Mouse (Mus musculus) spleen, adult 18-20 months (tissue): ENCODE data around the gene Ddr1.
A peak's percentile ranks its signal among the peaks of the same experiment; 100 is the strongest.
"Not testable (repeated sequence)": the region's sequence is repeated elsewhere in the genome, so short reads cannot be mapped to it uniquely, and the experiment has no call there.

ENCODE experiments used
- DNase-seq, 2 experiments: peaks; one replicate each; pipeline ENCODE4 v3.0.0; 2022; ENCODE audit warnings: mixed read lengths in 2 of 2

The Ddr1 gene

DNA sequence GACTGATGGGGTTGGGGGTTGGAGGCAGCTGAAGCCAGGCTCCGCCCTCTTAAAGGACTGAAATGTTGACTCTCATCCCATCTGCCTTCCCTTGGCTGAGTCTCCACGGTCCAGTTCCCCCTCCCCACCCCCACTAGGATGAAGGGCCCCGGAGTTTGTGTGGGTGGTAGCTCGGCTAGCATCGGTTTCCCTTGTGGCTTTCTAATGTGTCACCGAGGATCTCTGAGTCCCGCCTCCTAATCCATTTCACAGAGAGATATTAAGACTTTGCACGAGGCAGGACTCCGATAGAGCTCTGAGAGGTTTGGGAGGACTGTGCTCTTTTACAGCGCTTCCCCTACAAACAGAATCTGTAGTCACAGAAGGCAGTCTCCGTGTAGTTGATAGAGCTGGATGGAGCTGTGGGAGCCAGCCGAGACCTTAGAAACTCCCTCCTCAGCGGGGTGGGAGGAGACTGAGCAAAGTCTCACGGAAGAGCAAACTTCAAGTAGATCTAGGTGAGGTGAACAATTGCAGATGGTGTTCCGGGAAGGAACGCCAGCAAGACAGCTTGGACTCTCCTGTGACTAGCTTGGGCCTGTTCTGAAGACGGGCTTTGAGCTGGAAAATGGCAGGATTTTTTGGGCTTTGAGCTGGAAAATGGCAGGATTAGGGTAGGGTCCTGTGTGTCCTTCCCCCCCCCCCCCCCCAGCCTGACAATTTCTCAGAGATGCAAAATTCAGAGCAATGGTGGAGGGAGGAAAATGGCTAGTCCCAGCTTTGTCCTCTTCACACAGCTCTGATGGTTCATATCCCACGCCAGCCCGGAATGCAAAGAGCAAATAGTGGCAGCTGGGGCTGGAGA, at the start of gene Ddr1:
TSS of gene Ddr1 (minus strand) at position 1 of the 844 bp plus-strand sequence.
- peak in 1 of 2 experiments; percentile 17 for DNase-seq

DNA sequence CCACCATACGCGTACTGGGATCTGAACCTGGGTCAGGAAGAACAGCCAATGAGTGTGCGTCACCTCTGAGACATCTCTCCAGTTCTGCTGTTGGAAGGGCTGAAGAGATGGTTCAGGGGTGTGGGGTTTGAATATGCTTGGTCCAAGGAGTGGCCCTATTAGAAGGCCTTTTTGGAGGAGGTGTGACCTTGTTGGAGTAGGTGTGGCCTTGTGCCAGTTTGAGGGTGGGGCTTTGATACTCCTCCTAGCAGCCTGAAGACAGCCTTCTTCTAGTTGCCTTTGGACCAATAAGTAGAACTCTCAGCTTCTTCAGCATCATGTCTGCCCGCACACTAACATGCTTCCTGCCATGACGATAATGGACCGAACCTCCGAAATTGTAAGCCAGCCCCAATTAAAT, 49.2 kb upstream of the Ddr1 start:
- no peak for DNase-seq

DNA sequence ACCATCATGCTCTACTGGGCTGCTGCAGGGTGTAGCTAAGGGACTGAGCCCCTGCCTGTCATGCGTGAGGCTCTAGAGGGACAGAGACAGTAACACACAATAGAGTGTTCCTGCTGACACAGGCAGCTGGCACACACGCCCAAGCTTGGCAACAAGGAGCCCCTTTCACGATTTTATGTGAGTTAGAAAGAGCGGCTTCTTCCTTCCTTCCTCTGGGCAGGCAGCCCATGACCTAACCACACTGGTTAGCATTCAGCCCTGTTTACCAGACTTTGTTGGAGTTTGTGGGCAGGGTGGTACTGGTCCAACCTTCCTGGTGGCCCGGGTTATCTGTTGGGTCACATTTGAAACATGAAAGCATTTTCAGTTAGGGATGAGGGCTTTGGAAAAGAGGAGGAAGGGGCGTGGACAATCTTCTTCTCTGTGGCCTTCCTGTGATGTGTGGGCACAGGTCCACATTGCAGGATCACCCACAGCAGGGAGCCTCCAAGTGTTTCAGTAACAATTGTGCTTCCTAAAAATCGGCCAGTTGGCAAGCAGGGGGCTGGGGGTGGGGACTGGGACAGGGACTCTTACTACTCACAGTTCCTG, 47.9 kb upstream of the Ddr1 start:
- DNase-seq, result no peak

DNA sequence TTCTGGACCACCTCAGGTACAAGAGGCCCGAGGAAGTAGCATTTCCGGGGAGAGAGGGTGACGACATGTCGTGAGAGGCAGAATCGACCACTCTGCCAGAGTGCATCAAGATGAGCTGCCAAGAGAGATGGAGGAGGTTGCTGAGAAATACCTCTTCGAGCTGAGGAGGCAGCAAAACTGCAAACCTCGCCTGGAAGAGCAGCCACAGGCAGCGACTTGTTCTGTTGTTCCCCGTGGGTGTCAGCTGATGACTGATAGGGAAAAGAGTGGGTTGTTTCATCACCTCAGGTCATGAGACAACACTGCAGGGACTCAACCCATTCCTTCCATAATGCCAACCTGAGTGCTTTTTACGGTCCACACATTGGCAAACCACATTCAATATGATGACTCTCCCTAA, 45.3 kb upstream of the Ddr1 start:
- no peak for DNase-seq

DNA sequence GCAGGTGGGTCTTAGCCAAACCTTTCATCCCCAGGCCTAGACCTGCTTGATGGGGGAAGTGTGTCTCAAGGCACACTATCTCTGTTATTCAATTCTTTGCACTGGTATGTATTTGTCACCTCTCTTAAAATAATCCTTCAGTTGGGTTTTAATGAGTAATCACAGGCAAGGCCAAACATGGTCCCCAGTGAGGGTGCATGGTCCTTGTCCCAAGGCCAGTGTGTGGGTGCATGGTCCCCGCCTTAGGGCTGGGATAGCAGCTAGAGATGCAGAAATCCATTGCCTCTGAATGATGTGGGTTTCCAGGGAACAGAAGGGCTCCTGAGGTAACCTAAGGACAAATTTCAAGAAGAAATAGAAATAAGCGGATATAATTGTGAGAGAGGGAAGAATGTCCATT, 39.9 kb upstream of the Ddr1 start:
- DNase-seq, result no peak

DNA sequence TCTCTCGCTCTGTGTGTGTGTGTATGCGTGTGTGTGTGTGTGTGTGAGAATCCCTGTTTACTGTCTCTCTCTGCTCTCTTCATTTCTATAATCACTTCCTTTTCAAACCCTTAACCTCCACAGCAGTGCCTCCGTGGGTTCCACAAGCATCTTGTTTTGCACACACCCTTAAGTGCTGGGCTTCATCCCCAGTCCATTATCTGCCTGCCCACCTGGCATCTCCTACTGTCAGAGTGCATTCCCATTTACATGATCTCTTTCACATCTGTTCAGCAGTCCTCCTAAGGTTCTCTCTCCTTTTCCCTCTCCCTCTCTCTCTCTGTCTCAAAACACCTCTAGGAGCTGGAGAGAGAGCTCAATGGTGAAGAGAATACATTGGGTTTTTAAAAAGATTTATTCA, 38.5 kb upstream of the Ddr1 start:
- DNase-seq, result no peak

DNA sequence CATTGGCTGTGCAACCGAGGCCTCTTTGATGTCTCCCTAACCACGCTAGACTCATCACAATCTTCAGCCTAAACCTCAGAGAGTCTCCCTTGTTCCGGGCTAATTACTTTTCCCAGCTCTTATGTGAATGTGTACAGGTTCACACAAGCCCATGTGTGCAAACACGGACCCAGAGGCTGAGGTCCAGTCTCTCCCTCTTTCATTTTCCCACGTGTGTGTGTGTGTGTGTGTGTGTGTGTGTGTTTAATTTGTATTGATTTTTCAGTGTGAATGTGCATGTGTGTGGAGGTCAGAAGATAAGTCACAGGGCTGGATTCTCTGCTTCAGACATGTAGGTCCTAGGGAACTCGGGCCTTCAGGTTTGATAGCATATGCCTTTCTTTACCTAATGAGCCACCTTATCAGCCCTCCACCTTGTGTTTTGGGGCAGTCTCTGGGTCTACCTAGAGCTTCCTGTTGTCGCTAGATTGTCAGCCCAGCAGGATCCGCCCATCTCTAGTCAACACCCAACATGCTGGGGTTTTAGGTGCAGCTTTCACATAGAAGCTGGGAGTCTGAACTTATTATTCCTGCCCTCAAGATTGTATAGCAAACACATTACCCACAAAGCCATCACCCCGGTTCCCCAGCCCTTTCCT, 37.3 kb upstream of the Ddr1 start:
- no peak for DNase-seq

DNA sequence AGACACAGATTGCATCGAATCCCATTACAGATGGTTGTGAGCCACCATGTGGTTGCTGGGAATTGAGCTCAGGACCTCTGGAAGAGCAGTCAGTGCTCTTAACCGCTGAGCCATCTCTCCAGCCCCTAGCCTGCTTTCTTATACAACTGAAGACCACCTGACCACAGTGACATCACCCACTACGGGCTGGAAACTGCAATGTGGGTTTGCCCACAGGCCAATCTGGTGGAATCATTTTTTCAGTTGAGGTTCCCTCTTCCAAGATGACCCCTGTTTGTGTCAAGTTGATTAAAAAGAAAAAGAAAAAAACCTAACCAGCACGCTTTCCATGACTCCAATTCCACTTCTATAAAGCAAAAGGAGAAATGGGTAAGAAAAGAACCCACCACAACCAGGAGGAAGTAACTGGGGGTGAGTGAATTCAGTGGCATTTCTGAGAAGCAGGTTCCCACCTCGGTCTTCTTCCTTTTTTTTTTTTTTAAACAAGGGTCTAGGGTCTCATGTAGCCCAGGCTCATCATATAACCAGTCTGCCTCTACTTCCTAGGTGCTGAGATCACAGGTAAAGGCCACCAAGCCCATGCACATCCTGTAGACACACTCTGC, 36.0 kb upstream of the Ddr1 start:
- DNase-seq, result no peak

DNA sequence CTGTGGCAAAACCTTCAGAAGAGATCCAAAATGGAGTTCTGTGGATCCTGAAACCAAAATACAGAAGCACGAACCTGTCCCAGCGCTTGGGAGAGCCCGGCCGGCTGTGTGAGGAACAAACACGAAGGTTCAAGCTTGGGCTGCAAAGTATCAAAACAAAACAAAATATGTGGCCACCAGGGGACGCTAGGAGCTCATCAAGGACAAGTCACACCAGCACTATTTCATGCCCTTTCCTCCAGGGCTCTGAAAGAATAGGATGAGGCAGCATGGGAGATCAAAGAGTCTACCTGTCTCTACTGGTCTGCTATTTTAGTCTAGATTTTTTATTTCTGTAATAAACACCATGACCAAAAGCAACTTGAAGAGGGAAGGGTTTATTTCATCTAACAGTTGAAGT, 35.3 kb upstream of the Ddr1 start:
- peak; percentile 50 to 88 for DNase-seq

DNA sequence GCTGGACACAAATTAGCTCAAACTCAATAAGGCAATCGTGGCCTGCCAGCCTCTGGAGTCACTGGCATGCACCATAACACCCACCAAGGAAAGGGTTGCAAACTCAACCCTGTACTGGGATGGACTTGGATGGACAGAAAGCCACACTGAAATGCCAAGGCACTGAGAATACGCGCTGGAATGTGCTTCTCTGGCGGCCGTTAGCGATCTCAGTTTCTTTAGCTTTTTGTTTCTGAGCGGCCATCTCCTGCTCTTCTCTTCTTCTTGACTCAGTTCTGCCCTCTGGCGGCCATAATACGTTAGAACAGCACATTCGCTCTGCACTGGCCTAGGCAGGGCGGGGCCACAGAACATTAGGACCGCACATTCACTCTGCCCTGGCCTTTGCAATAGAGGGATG, 33.3 kb upstream of the Ddr1 start:
- DNase-seq, result peak; percentile 30 to 65

DNA sequence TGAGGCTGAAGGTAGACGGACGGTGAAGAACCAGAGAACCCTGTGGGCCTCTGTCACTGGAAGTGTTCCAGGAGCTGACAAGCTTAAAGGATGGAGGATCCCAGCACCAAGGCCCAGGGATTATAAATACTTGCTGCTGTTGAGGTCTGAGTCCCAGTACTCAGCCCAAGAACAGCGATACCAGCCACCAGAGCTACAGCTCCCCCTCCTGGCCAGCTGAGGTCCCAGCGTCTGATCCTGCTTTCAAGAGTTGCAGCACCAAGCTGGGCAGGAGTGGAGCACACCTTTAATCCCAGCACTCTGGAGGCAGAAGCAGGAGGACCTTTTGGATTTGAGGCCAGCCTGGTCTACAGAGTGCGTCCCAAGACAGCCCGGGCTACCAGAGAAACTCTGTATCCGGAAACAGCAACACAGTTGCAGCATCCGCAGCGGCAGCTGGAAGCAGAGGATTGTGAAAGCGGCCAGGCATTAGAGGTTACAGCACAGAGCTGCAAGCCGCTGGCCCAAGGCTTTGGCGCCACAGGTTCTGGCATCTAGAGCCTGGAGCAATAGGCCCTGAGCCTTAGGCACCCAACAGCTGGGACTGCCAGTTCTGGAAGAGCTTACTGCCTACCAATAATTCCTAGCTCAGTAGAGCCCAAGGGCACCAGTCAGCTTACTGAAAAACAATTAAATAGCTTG, 32.0 kb upstream of the Ddr1 start:
- DNase-seq, result peak; percentile 24 to 55

DNA sequence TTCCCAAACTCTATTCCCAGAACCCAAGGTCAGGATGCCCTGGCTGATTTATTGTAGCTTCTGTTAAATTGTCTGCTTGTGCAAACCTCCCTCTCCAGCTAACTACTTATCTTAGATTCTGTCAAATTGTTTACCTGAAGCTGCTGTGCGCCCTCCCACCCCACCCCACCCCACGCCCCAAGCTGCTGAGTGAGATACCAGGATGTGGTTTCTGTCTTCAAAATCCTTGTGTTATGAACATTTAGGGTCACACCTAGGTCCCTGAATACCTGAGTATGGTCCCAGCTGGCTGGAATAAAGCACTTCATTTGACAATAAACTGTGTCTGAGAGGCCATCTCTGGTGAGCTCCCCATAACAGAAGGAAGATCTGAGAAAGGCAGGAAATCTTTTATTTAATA, 30.1 kb upstream of the Ddr1 start:
- no peak for DNase-seq

DNA sequence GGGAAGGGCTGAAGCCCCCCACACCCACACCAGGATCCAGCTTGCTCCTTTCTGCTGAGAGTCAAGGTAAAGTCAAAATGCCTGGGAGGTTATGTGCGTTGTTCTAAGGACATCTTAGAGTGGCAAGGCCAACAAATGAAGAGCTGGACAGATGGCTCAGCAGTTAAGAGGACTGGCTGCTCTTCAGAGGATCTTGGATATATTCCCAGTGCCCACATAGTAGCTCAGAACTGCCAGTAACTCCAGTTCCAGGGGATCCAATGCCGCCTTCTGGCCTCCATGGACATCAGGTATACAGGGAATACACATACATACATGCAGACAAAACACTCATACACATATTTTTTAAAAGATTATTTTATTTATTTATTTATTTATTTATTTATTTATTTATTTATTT, 29.0 kb upstream of the Ddr1 start:
- DNase-seq, result no peak

DNA sequence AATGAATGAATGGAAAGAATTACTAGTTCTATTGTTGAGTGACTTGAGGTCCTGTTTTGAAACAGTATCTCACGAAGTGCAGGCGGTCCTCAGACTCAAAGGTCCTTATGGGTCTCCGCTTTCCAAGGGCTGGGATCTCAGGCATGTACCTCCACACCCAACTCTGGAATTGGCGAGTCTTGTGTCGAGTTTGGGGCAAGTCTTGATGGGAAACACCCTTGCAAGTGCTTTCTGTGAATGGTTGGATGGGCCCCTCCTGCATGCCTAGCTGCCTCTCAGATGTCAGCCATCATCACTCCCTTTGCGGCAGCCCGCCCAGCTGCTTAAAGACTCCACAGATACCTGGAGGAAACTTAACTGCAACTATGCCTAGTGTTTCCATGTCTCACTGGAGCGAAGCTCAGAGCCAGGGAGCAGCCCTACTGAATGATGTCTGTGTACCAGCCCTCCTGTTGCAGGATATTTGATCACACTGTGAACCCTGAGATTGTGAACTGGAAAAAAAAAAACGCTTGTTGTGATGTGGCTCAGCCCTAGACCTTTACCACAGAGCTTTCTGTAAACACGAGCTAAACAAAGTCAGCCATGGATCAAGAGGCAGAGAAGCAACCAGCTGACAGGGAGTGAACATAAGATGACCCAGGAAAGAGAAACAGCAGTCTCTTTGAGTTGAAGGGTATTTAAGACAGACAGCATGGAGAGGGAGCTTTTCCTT, 27.2 kb upstream of the Ddr1 start:
- DNase-seq, result no peak

DNA sequence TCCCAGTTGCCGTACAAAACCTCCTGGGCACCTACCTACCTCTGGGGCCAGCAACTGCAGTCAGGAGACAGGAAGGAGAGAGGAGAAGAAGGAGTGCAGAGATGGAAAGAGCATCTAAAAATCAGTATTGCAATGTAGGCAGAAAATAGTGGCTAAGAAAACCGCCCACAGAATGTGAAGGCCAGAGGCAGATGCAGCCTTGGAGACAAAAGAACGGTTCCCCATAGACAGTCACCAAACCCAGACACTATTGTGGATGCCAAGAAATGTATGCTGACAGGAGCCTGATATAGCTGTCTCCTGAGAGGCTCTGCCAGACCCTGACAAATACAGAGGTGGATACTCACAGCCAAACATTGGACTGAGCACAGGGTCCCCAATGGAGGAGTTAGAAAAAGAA, 25.7 kb upstream of the Ddr1 start:
- DNase-seq, result not testable (repeated sequence)

DNA sequence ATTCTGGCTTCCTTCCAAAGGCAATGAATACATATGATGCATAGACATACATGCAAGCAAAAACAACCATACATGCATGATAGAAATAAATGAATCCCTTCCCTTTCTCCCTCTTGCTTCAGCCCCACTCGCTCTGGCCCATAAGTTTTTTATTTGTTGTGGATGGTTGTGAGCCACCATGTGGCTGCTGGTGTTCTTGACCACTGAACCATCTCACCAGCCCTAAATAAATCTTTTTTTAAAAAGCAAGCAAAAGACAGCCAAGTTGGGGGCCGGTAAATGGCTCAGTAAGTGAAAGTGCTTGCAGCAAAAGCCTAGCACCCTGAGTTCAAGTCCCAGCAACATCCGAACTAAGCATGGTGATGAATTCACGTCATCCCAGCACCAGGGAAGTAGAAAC, 24.4 kb upstream of the Ddr1 start:
- no peak for DNase-seq

DNA sequence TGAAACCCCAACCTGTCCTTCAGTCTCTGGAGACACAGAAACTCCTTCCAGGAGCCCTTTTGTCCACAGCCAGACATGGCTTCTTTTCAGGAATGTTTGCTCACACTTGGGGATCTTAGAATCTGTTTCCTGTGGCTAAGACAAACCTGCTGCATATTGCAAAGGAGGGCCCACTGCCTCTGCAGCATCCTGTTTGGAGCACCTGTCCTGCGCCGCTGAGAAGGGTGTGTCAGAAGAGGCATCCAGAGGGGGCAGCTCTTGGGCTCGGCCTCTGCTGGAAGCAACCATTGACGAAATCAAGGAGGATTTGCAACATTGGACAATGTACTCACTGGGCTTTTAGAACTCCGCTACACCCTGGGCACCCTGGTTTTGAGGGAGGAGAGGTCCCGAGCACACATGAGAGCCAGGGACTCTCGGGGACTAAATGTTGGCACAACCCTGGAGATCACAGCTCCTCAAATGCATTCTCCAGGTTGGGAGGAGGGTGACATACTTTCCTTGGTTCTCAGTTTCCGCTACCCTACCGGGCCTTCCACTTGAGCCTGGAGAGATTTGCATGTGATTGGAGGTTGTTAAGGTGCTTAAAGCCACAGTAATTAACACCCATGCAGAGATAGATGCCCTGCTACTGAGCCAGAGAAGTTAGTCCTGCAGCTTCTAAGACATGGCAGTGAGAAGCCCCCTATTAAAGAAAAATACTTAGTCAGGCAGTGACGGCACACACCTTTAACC, 23.2 kb upstream of the Ddr1 start:
- no peak for DNase-seq

DNA sequence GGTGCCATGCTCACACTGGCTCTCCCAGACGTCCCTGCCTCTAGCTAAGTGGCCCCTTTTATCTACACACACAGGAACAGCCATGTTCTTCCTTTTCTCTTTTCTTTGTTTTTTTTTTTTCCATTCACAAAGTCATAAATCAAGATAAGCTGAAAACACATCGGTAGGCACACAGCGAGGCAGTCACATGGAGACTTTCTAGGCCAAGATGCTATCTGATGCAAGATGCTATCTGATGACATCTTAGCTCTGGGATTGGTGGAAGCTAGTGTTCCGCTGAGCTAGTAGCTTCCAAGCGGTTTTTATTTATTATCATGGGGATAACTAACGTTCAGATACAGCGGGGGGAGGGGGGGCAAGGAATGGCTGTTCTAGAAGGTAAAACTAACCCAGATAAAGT, 22.6 kb upstream of the Ddr1 start:
- no peak for DNase-seq

DNA sequence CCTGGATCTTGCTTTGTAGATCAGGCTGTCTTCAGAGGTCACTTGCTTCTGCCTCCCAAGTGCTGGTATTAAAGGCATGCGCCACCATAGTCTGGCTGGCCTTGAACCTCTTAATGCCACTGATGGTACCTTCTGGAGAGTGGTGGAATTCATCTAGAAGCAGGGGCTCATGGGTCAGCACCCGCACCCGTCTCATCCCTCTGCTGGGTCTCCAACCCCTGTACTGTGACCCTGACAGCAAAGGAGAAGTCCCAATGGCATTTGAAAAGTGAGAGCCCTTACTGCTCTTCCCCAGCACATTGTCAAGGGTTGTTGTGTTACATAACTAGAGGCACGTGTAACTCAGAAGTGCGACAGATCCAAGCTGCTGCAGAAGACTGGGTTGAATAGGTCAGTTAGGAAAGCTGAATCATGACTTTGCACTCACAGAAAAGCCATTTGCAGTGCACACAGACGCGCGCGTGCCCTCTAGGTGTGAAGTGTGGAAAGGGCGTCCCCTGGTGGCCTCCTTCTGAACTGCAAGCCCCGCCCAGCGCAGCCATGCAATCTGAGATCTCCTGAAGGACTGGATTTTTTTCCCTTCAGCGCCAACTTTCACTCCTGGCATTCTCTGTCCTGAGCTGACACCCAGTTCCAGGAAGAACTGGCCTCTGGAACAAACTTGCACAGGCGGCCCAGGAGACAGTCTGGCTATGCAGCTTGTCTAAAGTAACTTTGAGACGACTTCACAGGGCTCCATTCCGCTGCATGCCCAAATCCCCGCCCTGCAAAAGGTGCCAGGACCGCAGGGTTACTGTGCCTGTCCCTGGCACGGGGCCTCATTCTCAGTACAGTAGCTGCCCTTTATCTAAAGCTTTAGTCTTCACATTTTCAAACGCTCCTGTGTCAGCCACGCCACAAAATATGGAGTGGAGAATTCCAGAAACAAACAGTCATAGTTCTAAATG, 21.1 kb upstream of the Ddr1 start:
- peak; percentile 50 to 76 for DNase-seq

DNA sequence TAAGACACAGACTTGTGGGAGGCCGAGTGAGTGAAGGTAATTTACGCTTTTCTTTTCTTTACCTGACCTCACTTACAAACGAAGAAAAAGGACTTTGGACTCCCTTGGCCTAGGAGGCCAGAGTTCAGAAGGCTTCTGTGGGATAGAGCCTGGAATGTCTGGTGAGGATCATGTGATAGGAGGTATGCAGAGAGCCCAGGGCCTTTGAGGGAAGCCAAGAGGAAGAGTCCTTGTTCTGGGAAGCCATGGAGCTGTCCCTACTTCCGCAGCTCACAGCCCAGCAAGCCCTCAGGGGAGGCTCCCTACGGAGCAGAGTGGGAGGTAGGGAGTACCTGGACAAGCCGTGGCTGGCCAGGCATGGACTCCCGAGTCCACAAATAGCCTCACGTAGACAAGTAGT, 17.3 kb upstream of the Ddr1 start:
- DNase-seq, result no peak

DNA sequence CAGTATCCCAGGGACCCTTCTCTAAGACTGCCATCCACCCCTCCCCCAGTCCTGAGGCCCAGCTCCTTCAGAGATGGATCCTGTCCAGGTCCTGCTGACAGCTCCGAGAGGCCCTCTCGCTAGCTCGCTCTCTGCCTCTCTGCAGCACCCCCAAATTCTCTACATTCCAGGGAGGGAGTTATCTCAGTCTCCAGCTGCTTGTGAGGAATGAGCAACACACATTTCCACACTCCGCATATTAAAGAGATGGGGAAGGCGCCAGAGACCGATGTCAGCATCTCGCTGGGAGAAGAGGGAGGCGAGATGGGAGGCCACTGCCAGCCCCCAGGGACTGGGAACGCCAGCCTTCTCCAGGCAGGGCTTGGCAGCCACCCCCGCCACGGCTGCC, 15.9 kb upstream of the Ddr1 start:
- no peak for DNase-seq
